Mouse (Mus musculus) spleen, adult 2 months (tissue): ENCODE data around the gene Ptprb.

ENCODE experiments used
- CTCF ChIP-seq: fragments of 200-500 bp; IDR thresholded peaks from 2 replicates; pipeline ENCODE4 v1.5.1; 2011; ENCODE audit warnings: mild to moderate bottlenecking, inconsistent platforms; ENCODE audit not compliant: insufficient read depth, insufficient read length, insufficient replicate concordance; ENCODE audit errors: extremely low read depth
- POLR2A ChIP-seq: fragments of 200-500 bp; IDR thresholded peaks from 2 replicates; pipeline ENCODE4 v1.6.1; 2011; ENCODE audit warnings: low read depth, low read length, inconsistent platforms

- no peak for TF ChIP-seq POLR2A
- no peak for TF ChIP-seq CTCF
Measured at GRCm38 (mm10) chr10:116329086-116329485, 53.8 kb downstream of the Ptprb start.
